Mouse (Mus musculus) forebrain, postnatal 0 days (tissue): ENCODE results near the gene Bach1. TPM values are rescaled to one million over a fixed set of nuclear protein-coding genes. Genes with fewer than 3 reads are reported as not detected.
A peak's percentile ranks its signal among the peaks of the same experiment; 100 is the strongest.

ENCODE experiments used
- ATAC-seq: fragments of 200-750 bp; cut with Nextera tagmentation; 2 replicates; pipeline ENCODE4 v1.8.0; 2017; ENCODE audit warnings: mild to moderate bottlenecking, moderate library complexity
- DNase-seq: peaks from one replicate; pipeline ENCODE4 v3.0.0-alpha.2; 2015
- H3K27ac ChIP-seq: fragments of 300-500 bp; sonication (generic); 2 replicates; pipeline ENCODE4 v1.5.1; 2014; ENCODE audit warnings: low read depth, mild to moderate bottlenecking, antibody characterized with exemption, low read length, moderate library complexity, mixed read lengths
- H3K27me3 ChIP-seq: fragments of 300-500 bp; sonication (generic); 2 replicates; pipeline ENCODE4 v1.6.1; 2014; ENCODE audit warnings: mild to moderate bottlenecking, low read length, mixed read lengths; ENCODE audit not compliant: insufficient read depth
- H3K36me3 ChIP-seq: fragments of 300-500 bp; sonication (generic); 2 replicates; pipeline ENCODE4 v1.6.1; 2014; ENCODE audit warnings: mild to moderate bottlenecking, moderate library complexity; ENCODE audit not compliant: insufficient read depth
- H3K4me1 ChIP-seq: fragments of 300-500 bp; sonication (generic); 2 replicates; pipeline ENCODE4 v1.6.1; 2014; ENCODE audit warnings: antibody characterized with exemption; ENCODE audit not compliant: insufficient read depth
- H3K4me2 ChIP-seq: fragments of 300-500 bp; sonication (generic); 2 replicates; pipeline ENCODE4 v1.6.1; 2014; ENCODE audit warnings: low read depth, mild to moderate bottlenecking, moderate library complexity
- H3K4me3 ChIP-seq: fragments of 300-500 bp; sonication (generic); 2 replicates; pipeline ENCODE4 v1.5.1; 2014; ENCODE audit warnings: low read depth, low read length, mixed read lengths
- H3K9ac ChIP-seq: fragments of 300-500 bp; sonication (generic); 2 replicates; pipeline ENCODE4 v1.6.1; 2014; ENCODE audit warnings: mild to moderate bottlenecking
- H3K9me3 ChIP-seq: fragments of 300-500 bp; sonication (generic); 2 replicates; pipeline ENCODE4 v1.6.1; 2016; ENCODE audit warnings: low read length
- CTCF ChIP-seq: sonication (generic); IDR thresholded peaks from 2 replicates; pipeline ENCODE4 v1.5.1; 2016; ENCODE audit warnings: antibody characterized with exemption, control low read depth, low read depth
- WGBS: fragments of 180-500 bp; shearing (Covaris S2); extraction: QIAGEN DNeasy Blood & Tissue Kit; methylation state at CpG from one replicate; pipeline ENCODE4 v1.1.7; 2014; 5-methylcytosine and 5-hydroxymethylcytosine counted together
- polyA plus RNA-seq: library from polyadenylated mRNA; unstranded; fragments of >200 nt; fragmentation: Nextera tagmentation; extraction: Ambion mirVana; gene quantifications from 2 replicates; pipeline ENCODE4 v1.2.1, GENCODE M21; 2015
- total RNA-seq: library from RNA; depleted of rRNA; stranded (reverse); fragments of >200 nt; gene quantifications from 2 replicates; pipeline ENCODE4 v1.2.3, GENCODE M21; 2014

The Bach1 gene
- total and polyA plus RNA-seq, 2 experiments from 2014 or later: 13.0 to 50.0 TPM

DNA sequence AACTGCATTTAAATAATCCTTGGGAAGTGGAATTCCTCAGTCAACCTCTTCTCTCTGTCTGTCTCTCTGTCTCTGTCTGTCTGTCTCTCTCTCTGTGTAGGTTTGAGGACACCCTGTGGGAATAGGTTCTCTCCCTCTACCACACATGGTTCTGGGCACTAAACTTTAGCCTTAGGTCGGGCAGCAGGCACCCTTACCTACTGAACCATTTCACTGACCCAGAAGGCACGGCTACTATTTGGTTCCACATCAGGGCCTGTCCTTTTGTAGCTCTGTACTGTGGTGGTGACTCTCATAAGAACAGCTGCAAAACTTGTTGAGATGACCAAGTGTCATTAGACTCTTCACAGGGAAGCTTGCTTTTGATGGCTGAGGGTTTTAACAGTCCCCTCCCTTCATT lies 3.1 kb downstream of the Bach1 start:
- peaks cover 17% of the 10 kb centered on the region for H3K4me1 ChIP-seq
- H3K4me3 ChIP-seq: no peak overlapping the region
- H3K27ac ChIP-seq: no peak overlapping the region
- H3K36me3 ChIP-seq: no peaks in the 10 kb centered on the region
- H3K27me3 ChIP-seq: no peaks in the 10 kb centered on the region
- no peak for DNase-seq
- TF ChIP-seq CTCF: no peak
- ATAC-seq: no peak
- no peaks in the 10 kb centered on the region for H3K9me3 ChIP-seq
- no peak overlapping the region for H3K9ac ChIP-seq
- no peak overlapping the region for H3K4me2 ChIP-seq
- 83% methylated on average over 2 of the region's 2 CpGs for WGBS

DNA sequence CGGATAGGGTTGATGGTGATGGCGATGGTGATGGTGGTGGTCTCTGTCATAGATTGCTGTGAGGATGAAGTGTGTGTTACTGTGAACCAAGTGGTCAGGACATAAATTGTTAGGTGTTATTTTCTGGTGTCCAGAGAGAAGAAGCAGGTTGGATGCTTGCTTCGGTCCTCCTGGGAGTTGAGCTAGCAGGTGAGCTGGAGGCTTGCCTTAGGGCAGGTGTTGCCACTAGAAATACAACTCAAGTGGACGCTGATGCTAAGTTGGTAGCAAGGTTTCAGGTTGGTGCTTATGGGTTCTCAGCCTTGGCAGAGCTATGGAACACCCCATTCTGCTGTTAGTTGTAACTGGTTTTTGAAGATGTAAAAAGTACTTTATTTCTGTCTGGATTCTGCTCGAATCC lies 4.1 kb downstream of the Bach1 start:
- peaks cover 19% of the 10 kb centered on the region for H3K4me1 ChIP-seq
- DNase-seq: no peak
- H3K4me3 ChIP-seq: no peak overlapping the region
- no peak for TF ChIP-seq CTCF
- no peaks in the 10 kb centered on the region for H3K36me3 ChIP-seq
- no peak overlapping the region for H3K4me2 ChIP-seq
- H3K27me3 ChIP-seq: no peaks in the 10 kb centered on the region
- WGBS: 93% methylated on average over 5 of the region's 5 CpGs
- H3K9ac ChIP-seq: no peak overlapping the region
- ATAC-seq: no peak
- H3K9me3 ChIP-seq: no peaks in the 10 kb centered on the region
- no peak overlapping the region for H3K27ac ChIP-seq

GRCm38 (mm10) chr16:87704225-87704624 lies 5.5 kb downstream of the Bach1 start:
- WGBS: 61% methylated on average over 5 of the region's 5 CpGs
- Histone ChIP-seq H3K27ac (no peak overlapping the region), H3K4me1 (peaks cover 19% of the 10 kb centered on the region), H3K4me2 (no peak overlapping the region), H3K4me3 (no peak overlapping the region), H3K36me3 (no peaks in the 10 kb centered on the region), H3K9me3 (no peaks in the 10 kb centered on the region), H3K9ac (no peak overlapping the region), H3K27me3 (no peaks in the 10 kb centered on the region)
- DNase-seq (no peak), ATAC-seq (no peak)
- no peak for TF ChIP-seq CTCF

DNA sequence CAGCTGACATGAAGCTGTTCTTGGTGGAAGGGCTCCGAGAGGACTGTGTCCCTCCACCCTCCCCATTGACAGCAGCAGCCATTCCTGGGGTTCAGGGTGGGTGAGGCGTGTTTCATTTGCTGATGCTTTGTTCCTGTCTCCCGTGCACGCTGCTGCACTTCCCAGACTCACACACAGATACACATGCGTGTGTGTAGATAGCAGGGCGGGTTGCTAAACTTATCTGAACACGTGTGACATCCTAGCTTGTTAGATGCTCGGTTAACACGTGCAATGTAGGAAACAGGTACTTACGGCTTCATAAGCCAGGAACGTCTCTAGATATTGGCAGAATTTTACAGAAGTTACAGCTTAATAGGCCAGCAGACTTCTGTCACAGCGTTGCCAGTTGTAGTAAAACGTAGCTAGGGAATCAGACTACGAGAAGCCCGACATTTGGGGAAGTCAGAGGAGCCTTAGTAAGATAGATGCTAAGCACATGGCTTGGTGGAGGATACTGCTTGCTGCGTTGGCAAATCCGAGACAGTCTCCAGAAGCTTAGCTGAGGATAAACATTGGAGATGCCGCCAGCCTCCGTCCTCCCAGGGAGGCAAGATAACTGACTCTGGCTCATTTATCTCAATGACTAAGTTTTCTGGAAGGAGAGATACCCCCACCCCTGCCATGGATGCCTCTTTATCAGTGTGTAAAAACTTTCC lies 7.3 kb downstream of the Bach1 start:
- ATAC-seq: peak; percentile 83
- no peak overlapping the region for H3K9ac ChIP-seq
- no peaks in the 10 kb centered on the region for H3K27me3 ChIP-seq
- H3K4me2 ChIP-seq: peak overlapping the region; percentile 24; the same call in 1 of the 2 replicates
- peaks cover 14% of the 10 kb centered on the region for H3K4me1 ChIP-seq
- no peak for TF ChIP-seq CTCF
- no peaks in the 10 kb centered on the region for H3K36me3 ChIP-seq
- peak; percentile 43 for DNase-seq
- no peak overlapping the region for H3K4me3 ChIP-seq
- no peaks in the 10 kb centered on the region for H3K9me3 ChIP-seq
- H3K27ac ChIP-seq: no peak overlapping the region
- 49% methylated on average over 19 of the region's 19 CpGs for WGBS

GRCm38 (mm10) chr16:87707335-87707734 lies 8.6 kb downstream of the Bach1 start:
- Histone ChIP-seq H3K27me3 (no peaks in the 10 kb centered on the region), H3K9ac (no peak overlapping the region), H3K4me2 (no peak overlapping the region), H3K36me3 (no peaks in the 10 kb centered on the region), H3K9me3 (no peaks in the 10 kb centered on the region), H3K4me3 (no peak overlapping the region), H3K27ac (no peak overlapping the region), H3K4me1 (peaks cover 13% of the 10 kb centered on the region; the same call in 1 of the 2 replicates)
- WGBS: 80% methylated on average over 4 of the region's 4 CpGs
- no peak for TF ChIP-seq CTCF
- DNase-seq (no peak), ATAC-seq (no peak)

GRCm38 (mm10) chr16:87708570-87708969 lies 9.8 kb downstream of the Bach1 start:
- H3K36me3 ChIP-seq: no peaks in the 10 kb centered on the region
- ATAC-seq (no peak), DNase-seq (no peak)
- WGBS: 81% methylated on average over 5 of the region's 5 CpGs
- H3K27me3 ChIP-seq: no peaks in the 10 kb centered on the region
- H3K4me1 ChIP-seq: peaks cover 13% of the 10 kb centered on the region; the same call in 1 of the 2 replicates
- no peak overlapping the region for H3K4me3 ChIP-seq
- H3K4me2 ChIP-seq: no peak overlapping the region
- no peak for TF ChIP-seq CTCF
- no peak overlapping the region for H3K27ac ChIP-seq
- no peak overlapping the region for H3K9ac ChIP-seq
- H3K9me3 ChIP-seq: no peaks in the 10 kb centered on the region

DNA sequence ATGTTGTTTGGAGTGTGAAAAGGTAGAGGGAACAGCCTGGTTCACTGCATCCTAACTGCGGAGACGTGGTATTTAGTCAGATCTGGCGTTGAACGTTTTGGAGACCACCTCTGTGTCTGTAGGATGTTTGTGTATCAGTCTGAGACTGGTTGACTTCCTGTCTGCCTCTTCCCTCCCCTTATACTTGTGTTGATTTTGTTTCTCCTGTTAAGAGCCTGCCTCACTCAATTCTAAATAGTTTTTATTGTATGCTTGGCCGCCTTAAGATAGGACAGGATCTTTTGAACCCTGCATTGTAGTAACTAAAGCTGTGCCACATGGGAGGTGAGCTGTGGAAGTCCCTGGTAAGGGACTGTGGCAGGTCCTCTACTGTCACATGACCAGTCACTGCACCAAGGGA lies 10.4 kb downstream of the Bach1 start:
- H3K4me3 ChIP-seq: no peak overlapping the region
- H3K4me1 ChIP-seq: peaks cover 13% of the 10 kb centered on the region; the same call in 1 of the 2 replicates
- no peaks in the 10 kb centered on the region for H3K27me3 ChIP-seq
- ATAC-seq (no peak), DNase-seq (no peak)
- 72% methylated on average over 5 of the region's 5 CpGs for WGBS
- H3K4me2 ChIP-seq: no peak overlapping the region
- no peak overlapping the region for H3K9ac ChIP-seq
- H3K27ac ChIP-seq: no peak overlapping the region
- H3K36me3 ChIP-seq: no peaks in the 10 kb centered on the region
- TF ChIP-seq CTCF: no peak
- H3K9me3 ChIP-seq: no peaks in the 10 kb centered on the region
